Mouse (Mus musculus) embryo, embryonic 10.5 days (tissue): ENCODE data around the gene Dtx3.
"Not testable (repeated sequence)": the region's sequence is repeated elsewhere in the genome, so short reads cannot be mapped to it uniquely, and the experiment has no call there.

ENCODE experiments used
- DNase-seq: peaks from one replicate; pipeline ENCODE4 v3.0.0-alpha.2; 2015; ENCODE audit warnings: low spot score

Dtx3 gene

DNA sequence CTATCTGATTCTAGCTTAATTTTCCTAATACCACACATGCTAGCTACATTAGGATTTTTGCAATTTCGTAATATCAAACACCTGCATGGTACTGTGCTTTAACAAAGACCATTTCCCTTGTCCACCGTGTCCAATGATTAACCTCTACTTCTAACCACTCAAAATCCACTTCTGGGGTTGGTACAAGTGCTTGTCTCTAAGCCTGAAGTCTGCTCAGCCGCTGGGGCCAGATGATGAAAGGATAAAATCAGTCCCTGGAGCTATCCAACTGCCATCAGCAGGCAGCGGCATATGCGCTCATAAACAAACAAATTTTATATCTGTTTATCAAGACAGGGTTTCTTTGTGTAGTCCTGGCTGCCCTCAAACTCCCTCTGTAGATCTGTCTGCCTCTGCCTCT is 9.1 kb upstream of the Dtx3 start:
- DNase-seq, result no peak

GRCm38 (mm10) chr10:127203106-127203505 is 7.6 kb upstream of the Dtx3 start:
- DNase-seq, result no peak

DNA sequence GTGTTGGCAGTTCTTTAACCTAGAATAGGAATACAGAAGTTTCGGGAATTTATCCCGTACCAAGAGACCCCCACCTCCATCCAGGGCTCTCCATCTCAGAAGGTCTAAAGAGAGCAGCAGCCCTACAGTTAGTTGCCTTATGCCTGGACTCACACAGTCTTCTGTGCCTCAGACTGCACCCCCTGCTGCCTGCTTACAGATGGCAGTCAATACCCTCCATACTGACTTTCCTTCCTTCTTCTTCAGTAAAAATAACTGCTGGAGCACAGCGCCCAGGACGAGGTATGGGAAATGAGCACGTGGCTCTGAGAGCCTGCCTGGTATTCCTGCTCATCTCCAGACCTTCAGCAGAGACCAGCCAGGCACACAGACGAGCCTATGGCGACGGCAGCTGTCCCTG is 4.8 kb upstream of the Dtx3 start:
- DNase-seq, result no peak

- no peak for DNase-seq
Observed at GRCm38 (mm10) chr10:127199474-127199873, 3.9 kb upstream of the Dtx3 start.

DNA sequence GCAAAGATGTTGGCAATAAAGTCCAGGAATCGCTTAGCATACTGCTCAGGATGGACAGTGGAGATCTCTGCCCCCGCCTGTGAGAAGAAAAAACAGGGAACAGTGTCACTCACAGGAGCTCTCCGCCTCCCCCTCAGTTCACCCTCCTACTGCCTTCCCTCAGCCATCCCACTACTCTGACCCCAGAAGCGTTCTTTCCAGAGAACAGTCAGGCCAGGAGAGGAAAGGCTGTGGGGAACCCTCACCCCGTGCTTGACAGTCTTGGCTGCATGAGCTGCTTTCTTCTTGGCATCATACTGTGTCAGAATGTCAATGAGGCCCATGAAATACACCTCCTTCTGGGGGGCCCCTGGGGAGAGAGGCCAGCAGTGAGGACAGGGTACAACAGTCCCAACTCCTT is 3.5 kb upstream of the Dtx3 start:
- DNase-seq, result no peak

DNA sequence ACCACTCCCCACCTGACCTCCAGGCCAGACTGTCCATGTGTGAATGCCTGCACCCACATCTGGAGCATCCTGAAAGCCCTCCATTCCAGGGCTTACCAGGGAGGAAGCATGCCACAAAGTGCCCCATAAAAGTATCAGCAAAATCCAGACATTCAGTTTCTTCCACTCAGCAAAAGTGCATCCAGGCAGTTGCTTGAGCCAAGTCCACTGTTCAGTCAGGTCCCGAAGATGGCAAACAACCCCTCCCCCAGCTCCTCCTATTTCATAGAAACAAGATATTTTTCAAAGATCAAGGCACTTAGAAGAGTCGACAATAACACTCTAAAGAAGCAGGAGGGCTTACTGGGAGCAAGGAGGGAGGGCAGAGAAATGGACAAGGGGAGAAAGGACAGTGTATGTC is 3.0 kb upstream of the Dtx3 start:
- no peak for DNase-seq

- DNase-seq, result no peak
Observed at GRCm38 (mm10) chr10:127197505-127198110, 2.1 kb upstream of the Dtx3 start.

DNA sequence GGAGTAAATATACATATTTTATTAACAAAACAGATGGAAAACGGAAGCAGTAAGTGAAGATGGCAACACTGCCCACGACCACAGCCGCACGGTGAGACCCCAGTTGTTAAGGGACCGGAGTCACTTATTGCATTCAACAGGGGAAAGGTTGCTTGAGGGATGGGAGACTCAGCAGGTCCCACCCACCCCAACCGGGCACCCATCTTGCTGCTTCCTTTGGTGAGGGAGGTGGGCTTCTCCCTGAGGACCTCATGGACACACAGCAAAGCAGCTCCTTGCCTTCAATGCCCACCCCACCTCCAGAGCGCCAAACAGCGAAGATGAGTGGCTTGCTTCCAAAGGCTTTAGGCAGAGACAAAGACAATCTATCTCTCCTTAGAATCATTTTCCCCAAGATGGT is 1.6 kb upstream of the Dtx3 start:
- DNase-seq, result no peak

GRCm38 (mm10) chr10:127196392-127196791 is 864 bp upstream of the Dtx3 start:
- DNase-seq, result peak; percentile 78

- peak; percentile 69 for DNase-seq
Observed at GRCm38 (mm10) chr10:127194428-127195327, 850 bp downstream of the Dtx3 start.

GRCm38 (mm10) chr10:127193011-127193410 is 2.5 kb downstream of the Dtx3 start:
- no peak for DNase-seq

- not testable (repeated sequence) for DNase-seq
Observed at GRCm38 (mm10) chr10:127192057-127192328, 3.5 kb downstream of the Dtx3 start.

- DNase-seq, result no peak
Observed at GRCm38 (mm10) chr10:127191191-127192056, 4.1 kb downstream of the Dtx3 start.

DNA sequence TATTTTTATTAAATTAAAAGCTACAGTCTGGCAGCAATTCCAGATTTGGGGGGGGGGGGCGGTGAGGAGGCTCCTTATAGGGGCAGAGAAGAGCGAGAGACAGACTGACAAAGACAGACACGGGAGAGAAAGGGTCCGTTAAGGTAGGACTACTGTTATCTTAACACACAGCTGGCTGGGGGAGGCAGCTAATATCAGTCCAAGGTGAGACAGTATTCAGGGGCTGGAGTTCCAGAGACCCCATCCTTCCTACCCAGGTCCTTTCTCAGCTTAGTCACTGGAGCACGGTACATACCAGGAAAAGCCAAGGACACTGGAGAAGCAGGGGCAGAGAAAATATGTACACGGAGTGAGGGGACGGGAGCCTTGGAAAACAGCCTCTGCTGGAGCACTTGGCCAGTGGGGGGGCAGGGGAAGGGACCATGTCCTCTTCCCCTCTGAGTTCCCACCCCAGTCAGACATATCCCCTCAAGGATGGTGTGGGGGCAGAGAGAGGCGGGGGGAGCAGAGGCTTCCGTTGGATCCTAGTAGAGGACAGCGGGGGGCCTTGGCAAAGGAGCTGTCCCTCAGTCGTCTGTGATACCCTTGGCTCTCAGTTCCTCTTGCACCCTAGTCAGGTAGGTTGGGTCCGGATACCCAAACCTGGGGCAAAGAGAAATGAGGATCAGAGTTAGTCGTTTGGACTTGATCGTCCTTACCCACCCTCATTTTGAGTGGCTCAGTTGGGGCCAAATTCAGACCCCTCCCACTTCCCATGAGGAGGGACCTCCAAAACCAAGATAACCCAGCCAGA is 4.9 kb downstream of the Dtx3 start:
- peak; percentile 31 for DNase-seq

GRCm38 (mm10) chr10:127189651-127190381 is 5.7 kb downstream of the Dtx3 start, which contains the start of gene Arhgef25:
Gene Arhgef25 (minus strand): TSS chr10:127190083.
- DNase-seq, result peak; percentile 72

GRCm38 (mm10) chr10:127189116-127189650 is 6.3 kb downstream of the Dtx3 start:
- DNase-seq, result peak; percentile 69

GRCm38 (mm10) chr10:127188465-127189115 is 6.9 kb downstream of the Dtx3 start:
- peak; percentile 90 for DNase-seq

- DNase-seq, result peak; percentile 43
Observed at GRCm38 (mm10) chr10:127188079-127188453, 7.5 kb downstream of the Dtx3 start.

DNA sequence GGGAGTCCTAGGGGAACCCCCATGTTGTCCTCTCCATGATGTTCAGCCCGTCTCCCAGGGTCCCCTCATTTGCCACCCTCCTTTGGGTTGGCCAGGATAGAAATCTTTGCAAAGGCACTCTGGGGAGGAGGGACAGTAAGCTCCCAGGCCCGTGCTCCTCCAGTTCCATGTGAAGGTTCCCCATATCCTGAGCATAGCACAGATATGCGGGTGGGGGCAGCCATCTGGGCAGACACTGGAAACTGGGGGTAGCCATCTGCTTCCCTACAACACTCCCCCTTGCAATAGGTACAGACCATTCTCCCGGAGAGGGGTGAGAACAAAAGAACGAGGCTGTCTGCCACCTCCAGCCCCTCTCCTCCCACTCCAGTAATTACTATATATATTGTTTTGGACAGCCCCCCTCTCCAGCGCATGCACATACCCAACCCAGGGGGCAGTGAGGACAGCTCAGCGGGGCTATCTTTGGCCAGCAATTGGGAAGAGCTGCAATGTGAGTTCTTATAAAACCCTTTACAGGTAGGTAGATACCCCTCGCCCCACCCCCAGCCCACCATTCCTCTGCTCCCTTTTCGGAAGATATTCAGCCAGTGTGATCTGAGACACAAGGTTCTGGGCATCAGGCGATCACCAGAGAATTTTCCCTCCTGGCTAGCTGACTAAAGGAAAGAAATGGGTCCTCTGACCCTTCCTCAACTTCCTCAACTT is 8.0 kb downstream of the Dtx3 start:
- peak; percentile 26 for DNase-seq

DNA sequence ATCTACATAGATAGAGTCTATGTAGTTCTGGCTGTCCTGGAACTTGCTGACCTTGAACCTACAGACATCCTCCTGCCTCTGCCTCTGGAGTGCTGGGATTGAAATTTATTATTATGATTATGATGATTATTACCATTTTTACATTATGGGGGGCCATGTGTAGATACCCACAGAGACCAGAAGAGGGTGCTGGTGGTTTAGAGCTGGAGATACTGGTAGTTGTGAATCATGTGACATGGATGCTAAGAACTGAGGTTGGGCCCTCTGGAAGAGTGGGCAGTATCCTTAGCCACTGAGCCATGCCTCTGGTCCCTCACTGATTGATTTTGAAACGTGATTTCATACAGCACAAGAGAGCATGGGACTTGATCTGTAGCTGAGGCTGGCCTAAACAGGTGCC is 9.1 kb downstream of the Dtx3 start:
- no peak for DNase-seq
